Mouse (Mus musculus) embryonic facial prominence, embryonic 10.5 days (tissue): ENCODE data around the gene Nt5dc3. TPM values are rescaled to one million over a fixed set of nuclear protein-coding genes. Genes with fewer than 3 reads are reported as not detected.

Experiments
- DNase-seq: peaks from one replicate; pipeline ENCODE4 v3.0.0-alpha.2; 2017; ENCODE audit warnings: low spot score
- H3K27ac ChIP-seq: fragments of 300-500 bp; sonication (generic); replicated peaks from 2 replicates; pipeline ENCODE4 v1.5.1; 2016; ENCODE audit warnings: mild to moderate bottlenecking
- H3K27me3 ChIP-seq: fragments of 300-500 bp; sonication (generic); replicated peaks from 2 replicates; pipeline ENCODE4 v1.6.1; 2016; ENCODE audit warnings: low read depth, mild to moderate bottlenecking; ENCODE audit not compliant: poor library complexity, severe bottlenecking
- H3K36me3 ChIP-seq: fragments of 300-500 bp; sonication (generic); replicated peaks from 2 replicates; pipeline ENCODE4 v1.6.1; 2016; ENCODE audit warnings: mild to moderate bottlenecking, moderate library complexity
- H3K4me1 ChIP-seq: fragments of 300-500 bp; sonication (generic); 2 replicates; pipeline ENCODE4 v1.6.1; 2016
- H3K4me3 ChIP-seq: fragments of 300-500 bp; sonication (generic); 2 replicates; pipeline ENCODE4 v1.5.1; 2016; ENCODE audit warnings: mild to moderate bottlenecking, moderate library complexity
- H3K9me3 ChIP-seq: fragments of 300-500 bp; sonication (generic); 2 replicates; pipeline ENCODE4 v1.6.1; 2016; ENCODE audit warnings: mild to moderate bottlenecking
- WGBS: fragments of 180-500 bp; shearing (Covaris S2); methylation state at CpG from one replicate; pipeline ENCODE4 v1.1.7; 2016; 5-methylcytosine and 5-hydroxymethylcytosine counted together
- polyA plus RNA-seq: library from polyadenylated mRNA; unstranded; fragments of >200 nt; fragmentation: Nextera tagmentation; extraction: Ambion mirVana; gene quantifications from 2 replicates; pipeline ENCODE4 v1.2.1, GENCODE M21; 2016

The Nt5dc3 gene
- polyA plus RNA-seq, 1 experiment from 2014 or later, result 0.85 TPM

- DNase-seq, result no peak
- no peak overlapping the region for H3K4me3 ChIP-seq
- no peaks in the 10 kb centered on the region for H3K4me1 ChIP-seq
- H3K36me3 ChIP-seq, result no peaks in the 10 kb centered on the region
- WGBS, result 78% methylated on average over 7 of the region's 7 CpGs
- no peaks in the 10 kb centered on the region for H3K27me3 ChIP-seq
- no peak overlapping the region for H3K27ac ChIP-seq
- no peaks in the 10 kb centered on the region for H3K9me3 ChIP-seq
These were observed 93.3 kb downstream of the Nt5dc3 start for GRCm38 (mm10) chr10:86872121-86872520.

- WGBS, result 77% methylated on average over 5 of the region's 5 CpGs
- Histone ChIP-seq H3K4me3 (no peak overlapping the region), H3K9me3 (no peaks in the 10 kb centered on the region), H3K4me1 (no peaks in the 10 kb centered on the region), H3K27ac (no peak overlapping the region), H3K27me3 (no peaks in the 10 kb centered on the region), H3K36me3 (no peaks in the 10 kb centered on the region)
- no peak for DNase-seq
These were observed 93.8 kb downstream of the Nt5dc3 start for GRCm38 (mm10) chr10:86872591-86872990.

- Histone ChIP-seq H3K9me3 (no peaks in the 10 kb centered on the region), H3K4me3 (no peak overlapping the region), H3K27me3 (no peaks in the 10 kb centered on the region), H3K4me1 (no peaks in the 10 kb centered on the region), H3K36me3 (no peaks in the 10 kb centered on the region), H3K27ac (no peak overlapping the region)
- WGBS, result 90% methylated on average over 7 of the region's 7 CpGs
- DNase-seq, result no peak
These were observed 99.9 kb downstream of the Nt5dc3 start for GRCm38 (mm10) chr10:86878721-86879120.

GRCm38 (mm10) chr10:86880071-86880806 lies 101.4 kb downstream of the Nt5dc3 start:
- WGBS, result 62% methylated on average over 5 of the region's 5 CpGs
- no peak overlapping the region for H3K4me3 ChIP-seq
- H3K9me3 ChIP-seq, result no peaks in the 10 kb centered on the region
- H3K36me3 ChIP-seq, result no peaks in the 10 kb centered on the region
- H3K27me3 ChIP-seq, result no peaks in the 10 kb centered on the region
- no peak for DNase-seq
- H3K27ac ChIP-seq, result no peak overlapping the region
- no peaks in the 10 kb centered on the region for H3K4me1 ChIP-seq

GRCm38 (mm10) chr10:86881448-86881847 lies 102.6 kb downstream of the Nt5dc3 start:
- DNase-seq, result no peak
- no peaks in the 10 kb centered on the region for H3K36me3 ChIP-seq
- H3K27me3 ChIP-seq, result no peaks in the 10 kb centered on the region
- H3K27ac ChIP-seq, result no peak overlapping the region
- H3K4me3 ChIP-seq, result no peak overlapping the region
- H3K9me3 ChIP-seq, result no peaks in the 10 kb centered on the region
- no peaks in the 10 kb centered on the region for H3K4me1 ChIP-seq

GRCm38 (mm10) chr10:86886434-86886833 lies 107.6 kb downstream of the Nt5dc3 start:
- Histone ChIP-seq H3K4me1 (peaks cover 6% of the 10 kb centered on the region), H3K36me3 (no peaks in the 10 kb centered on the region), H3K27me3 (no peaks in the 10 kb centered on the region), H3K9me3 (no peaks in the 10 kb centered on the region), H3K4me3 (no peak overlapping the region), H3K27ac (no peak overlapping the region)
- DNase-seq, result no peak
- WGBS, result 98% methylated on average over 1 of the region's 1 CpGs

Other genes starting within 250 kb of the Nt5dc3 start
- gene Hsp90b1, start 73.5 kb upstream of the Nt5dc3 start, polyA plus RNA-seq, result 594 and 621 TPM in 2 replicates
- 2.2 and 2.9 TPM in 2 replicates for gene Ttc41, start 73.2 kb upstream of the Nt5dc3 start, polyA plus RNA-seq
- not detected in 2 replicates for gene Gm49358, start 15.0 kb upstream of the Nt5dc3 start, polyA plus RNA-seq
- 0.26 and 0.35 TPM in 2 replicates for gene Stab2, start 229.0 kb downstream of the Nt5dc3 start, polyA plus RNA-seq